Mouse (Mus musculus) CD4-positive, CD25-positive, alpha-beta regulatory T cell, adult 4 months (primary cell): ENCODE data around the gene Kcnn1. TPM values are rescaled to one million over a fixed set of nuclear protein-coding genes. Genes with fewer than 3 reads are reported as not detected.

Source experiments
- ATAC-seq: one replicate; pipeline ENCODE4 v1.8.0; 2017
- polyA plus RNA-seq, 2 experiments: library from polyadenylated mRNA; unstranded; fragments of 100-300 nt; shearing (Covaris generic); gene quantifications; one replicate each; pipeline ENCODE4 v1.2.1; 2017

Gene Kcnn1
- polyA plus RNA-seq, 2 experiments from 2014 or later = not detected

- peak; percentile 24 for ATAC-seq
Observed at GRCm38 (mm10) chr8:70810962-70811680, 51.9 kb downstream of the Kcnn1 start.

- ATAC-seq = no peak
Observed at GRCm38 (mm10) chr8:70808955-70809701, 53.9 kb downstream of the Kcnn1 start.

DNA sequence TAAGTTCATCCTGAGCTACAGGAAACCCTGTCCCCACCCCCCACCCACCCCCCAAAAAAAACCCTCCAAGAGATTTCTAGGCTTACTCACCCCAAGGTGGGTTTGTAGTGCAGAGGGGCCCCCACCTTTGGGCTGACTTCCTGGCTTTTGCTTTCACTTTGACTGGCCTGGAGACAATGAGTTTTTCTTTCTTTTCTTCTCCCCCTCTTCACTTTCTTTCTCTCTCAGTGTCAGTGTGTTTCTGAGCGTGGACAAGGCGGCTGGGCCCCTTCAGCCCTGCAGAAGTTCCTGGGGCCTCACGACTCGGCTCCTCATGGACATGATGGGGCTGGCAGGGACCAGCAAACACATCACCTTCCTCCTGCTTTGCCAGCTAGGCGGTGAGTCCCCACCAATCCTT is 54.8 kb downstream of the Kcnn1 start, which contains the start of gene Il12rb1:
Gene Il12rb1 (plus strand): TSS at position 211 of the 400 bp plus-strand sequence.
- ATAC-seq = peak; percentile 70

- no peak for ATAC-seq
Observed at GRCm38 (mm10) chr8:70807304-70807703, 55.8 kb downstream of the Kcnn1 start.

GRCm38 (mm10) chr8:70806541-70806940 is 56.5 kb downstream of the Kcnn1 start:
- ATAC-seq = peak; percentile 55

- peak; percentile 64 for ATAC-seq
Observed at GRCm38 (mm10) chr8:70804481-70805206, 58.4 kb downstream of the Kcnn1 start, which contains the start of gene Mast3. Gene Mast3 (minus strand): TSS chr8:70805054.

GRCm38 (mm10) chr8:70803761-70804480 is 59.1 kb downstream of the Kcnn1 start:
- ATAC-seq = no peak

DNA sequence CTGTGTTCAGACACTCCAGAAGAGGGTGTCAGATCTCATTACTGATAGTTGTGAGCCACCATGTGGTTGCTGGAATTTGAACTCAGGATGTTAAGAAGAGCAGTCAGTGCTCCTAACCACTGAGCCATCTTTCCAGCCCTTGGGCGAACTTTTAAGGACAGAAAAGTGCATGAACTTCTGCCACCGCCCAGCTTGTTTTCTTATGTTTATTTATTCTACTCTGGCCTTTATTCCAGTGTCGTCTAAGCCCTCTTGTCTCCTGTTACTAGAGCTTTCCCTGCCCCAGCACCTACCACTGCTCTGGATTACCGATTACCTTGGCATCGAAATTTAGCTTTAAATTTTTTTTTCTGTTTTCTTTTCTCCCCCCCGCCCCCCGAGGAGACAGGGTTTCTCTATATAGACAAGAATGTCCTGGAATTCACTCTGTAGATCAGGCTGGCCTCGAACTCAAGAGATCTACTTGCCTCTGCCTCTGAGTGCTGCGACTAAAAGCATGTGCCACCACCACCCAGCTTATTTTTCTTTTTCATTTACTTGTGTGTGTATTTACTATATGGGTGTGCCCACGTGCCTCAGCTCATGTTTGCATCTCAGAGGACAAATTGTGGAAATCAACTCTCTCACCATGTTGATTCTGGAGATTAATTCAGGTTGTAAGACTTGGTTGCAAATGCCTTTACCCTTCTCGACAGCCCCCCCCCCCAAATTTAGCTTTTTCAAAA is 60.1 kb downstream of the Kcnn1 start:
- ATAC-seq = no peak

- no peak for ATAC-seq
Observed at GRCm38 (mm10) chr8:70801830-70802229, 61.2 kb downstream of the Kcnn1 start.

- no peak for ATAC-seq
Observed at GRCm38 (mm10) chr8:70801156-70801555, 61.9 kb downstream of the Kcnn1 start.

- ATAC-seq = no peak
Observed at GRCm38 (mm10) chr8:70800648-70801047, 62.4 kb downstream of the Kcnn1 start.

DNA sequence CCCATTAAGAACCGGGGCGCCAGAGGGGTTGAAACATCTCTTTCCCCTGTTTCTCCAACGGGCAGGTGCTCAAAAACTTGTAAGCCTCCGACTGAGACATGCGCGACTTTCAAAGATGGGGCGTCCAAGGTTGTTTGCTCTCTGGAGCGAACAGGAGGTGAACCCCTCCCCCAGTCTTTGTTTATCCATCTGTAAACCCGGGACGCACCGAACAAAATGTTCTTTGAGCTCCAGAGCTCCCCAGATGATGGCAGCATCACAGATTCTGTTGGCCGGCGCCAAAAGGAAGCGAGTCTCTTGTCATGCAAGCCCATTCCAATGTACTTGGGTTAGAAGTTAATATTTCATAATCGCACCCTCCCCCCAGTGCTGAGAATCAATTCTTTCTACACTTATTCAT is 64.8 kb downstream of the Kcnn1 start:
- ATAC-seq = no peak

GRCm38 (mm10) chr8:70797081-70798070 is 65.7 kb downstream of the Kcnn1 start:
- ATAC-seq = peak; percentile 53

- no peak for ATAC-seq
Observed at GRCm38 (mm10) chr8:70796403-70797080, 66.5 kb downstream of the Kcnn1 start.

DNA sequence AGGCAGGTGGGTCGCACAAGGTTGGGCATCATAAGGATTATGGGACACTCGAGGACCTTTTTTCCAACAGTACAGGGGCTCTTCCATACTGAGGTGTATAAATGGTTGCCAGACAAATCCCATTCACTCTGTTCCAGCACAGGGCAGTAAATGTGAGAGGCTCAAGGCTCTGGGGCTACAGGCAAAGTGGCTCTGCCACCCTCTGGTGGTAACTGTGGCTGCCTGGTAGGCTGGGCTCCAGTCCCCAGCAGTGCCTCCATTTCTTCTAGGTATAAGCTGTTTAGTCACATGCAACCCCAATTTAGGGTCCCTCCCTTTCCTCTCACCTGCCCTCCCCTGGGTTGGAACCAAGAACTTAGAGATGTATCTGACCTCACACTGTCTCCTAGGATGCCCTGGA is 67.7 kb downstream of the Kcnn1 start:
- no peak for ATAC-seq

- no peak for ATAC-seq
Observed at GRCm38 (mm10) chr8:70794215-70794614, 68.8 kb downstream of the Kcnn1 start.

DNA sequence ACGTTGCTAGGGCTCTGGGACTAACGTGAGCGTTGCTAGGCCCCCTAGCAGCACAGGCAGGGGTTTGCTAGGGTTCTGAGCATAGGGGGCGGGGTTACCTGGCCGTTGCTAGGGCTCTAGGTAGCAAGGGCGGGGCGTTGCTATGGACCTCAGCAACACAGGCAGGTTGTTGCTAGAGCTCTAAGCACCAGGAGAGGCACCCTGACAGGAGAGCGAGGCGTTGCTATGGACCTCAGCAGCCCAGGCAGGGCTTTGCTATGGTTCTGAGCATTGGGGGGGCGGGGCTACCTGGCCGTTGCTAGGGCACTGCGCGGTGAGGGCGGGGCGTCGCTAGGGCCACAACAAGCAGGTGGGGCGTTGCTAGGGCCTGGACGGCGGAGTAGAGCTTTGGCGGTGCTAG is 70.4 kb downstream of the Kcnn1 start:
- ATAC-seq = peak; percentile 45
